Comparison of ENCODE assay signal across 10 mouse cellular contexts in genomic region chrX:35879703-35880102, GRCm38 (mm10). TPM values are rescaled to one million over a fixed set of nuclear protein-coding genes. Genes with fewer than 3 reads are reported as not detected.
A peak's percentile ranks its signal among the peaks of the same experiment; 100 is the strongest.
DNase-seq lines count a peak whose midpoint lies in the region; ATAC-seq and TF ChIP-seq lines count a peak whose summit lies in the region.
"Had no signal": no experiment of that assay in that cellular context is flagged by ENCODE, and none has a peak within 500 bp of the region (broad histone marks: within the 10 kb centered on the region; RNA-seq: fewer than 3 reads in every experiment).

No protein-coding gene starts in this region.

- no peak overlapping the region for H3K4me3 ChIP-seq in left cerebral cortex, adult 2 months
- H3K4me3 ChIP-seq in C2C12 (ENCODE audit: insufficient read depth, poor library complexity, severe bottlenecking) = no peak overlapping the region
- H3K4me3 ChIP-seq: midbrain, embryonic 12.5 days had no signal

- H3ac ChIP-seq in C2C12 (ENCODE audit: control insufficient read depth, insufficient read length, low read depth) = no peak overlapping the region

- intact Hi-C loops in left cerebral cortex, adult 2 months (cut with DNase I) = loop anchor here (2.0 kb wide), 1 partner anchor 117 kb away; no protein-coding TSS in a partner anchor
- intact Hi-C loops in left cerebral cortex, postnatal 25 days (cut with DNase I) = no loop called here

- H3K79me2 ChIP-seq in C2C12 (ENCODE audit: control insufficient read depth, insufficient read depth) = no peaks in the 10 kb centered on the region

- ATAC-seq in erythroblast, adult 5-6 weeks (replicated peaks; ENCODE audit: low FRiP score, poor library complexity, severe bottlenecking) = no peak
- ATAC-seq: hindbrain, embryonic 16.5 days had no signal

- no peaks in the 10 kb centered on the region for H3K36me3 ChIP-seq in C2C12 (ENCODE audit: control insufficient read depth, insufficient read depth)
- H3K36me3 ChIP-seq: midbrain, embryonic 12.5 days had no signal

- H3K27ac ChIP-seq in left cerebral cortex, adult 2 months = no peak overlapping the region
- H3K27ac ChIP-seq: midbrain, embryonic 12.5 days had no signal

- peak; percentile 24 for TF ChIP-seq CTCF in left cerebral cortex, adult 2 months (IDR thresholded peaks at IDR 0.05)
- TF ChIP-seq CTCF in C2C12 (IDR thresholded peaks at IDR 0.05; ENCODE audit: control insufficient read depth, insufficient read depth, insufficient read length) = peak; percentile 18

- DNase-seq in embryo, embryonic 10 days (ENCODE audit: low spot score) = peak; percentile 32
- no peak for DNase-seq in embryo, embryonic 9.5 days (ENCODE audit: extremely low spot score)
- DNase-seq in left cerebral cortex, adult 2 months (ENCODE audit: extremely low spot score in 1 of 2, low spot score in 2 of 2) = no peak
- DNase-seq in left cerebral cortex, postnatal 25 days (ENCODE audit: low spot score in 2 of 2) = no peak
- DNase-seq in induced T-regulatory cell, adult 2 months (ENCODE audit: low read depth) = peak; percentile 48
- no peak for DNase-seq in gastrocnemius, postnatal 4 days (ENCODE audit: low spot score in 2 of 2)

- H3K27me3 ChIP-seq in C2C12 (ENCODE audit: control insufficient read depth, insufficient read depth, insufficient read length) = no peaks in the 10 kb centered on the region
- H3K27me3 ChIP-seq: midbrain, embryonic 12.5 days had no signal

- no peaks in the 10 kb centered on the region for H3K79me3 ChIP-seq in C2C12 (ENCODE audit: low read depth)

TF ChIP-seq in C2C12, 6 proteins besides CTCF, POLR2A, EP300 and RAD21:
- TF ChIP-seq FOSL1 (IDR thresholded peaks at IDR 0.05; ENCODE audit: insufficient read depth, low read length, poor library complexity, severe bottlenecking) (no peak), USF1 (IDR thresholded peaks at IDR 0.05; ENCODE audit: low read depth) (no peak), CEBPB (IDR thresholded peaks at IDR 0.05; ENCODE audit: low read depth) (no peak), MAX (IDR thresholded peaks at IDR 0.05) (no peak), MYOG (IDR thresholded peaks at IDR 0.05; ENCODE audit: control insufficient read depth, extremely low read depth, insufficient read length) (no peak), MYOD1 (IDR thresholded peaks at IDR 0.05; ENCODE audit: control insufficient read depth, insufficient read length, low read depth) (no peak)

RNA-seq across cellular contexts. Expression of gene Dock11, which starts 8.9 kb away (rescaled TPM):
- total RNA-seq in left cerebral cortex, adult 2 months (2021) = 1 to 10 TPM; 5.7 to 6.7 TPM
- 1 to 10 TPM; 6.0 to 8.2 TPM for total RNA-seq in left cerebral cortex, postnatal 25 days (2021)
- 2.2 TPM for polyA plus RNA-seq in C2C12 (2012; fragmentation: generic; extraction: Trizol)
- 38.0 and 41.0 TPM in 2 replicates for total RNA-seq in erythroblast, adult 5-6 weeks (2015; ENCODE audit: low replicate concordance)
- total RNA-seq in erythroblast, adult 5-6 weeks (2017; ENCODE audit: low replicate concordance) = 24.5 and 28.1 TPM in 2 replicates
- total RNA-seq in gastrocnemius, postnatal 4 days (2021) = 10 to 100 TPM; 25.1 to 27.9 TPM

Comparison
In these comparisons a context has a peak if more than half of its experiments do, and no peak if none do; other contexts are left out.
1. DNase-seq: peak in embryo, embryonic 10 days (single experiment) and induced T-regulatory cell, adult 2 months (single experiment); none in embryo, embryonic 9.5 days (single experiment), left cerebral cortex, adult 2 months (0 of 2), left cerebral cortex, postnatal 25 days (0 of 2) and gastrocnemius, postnatal 4 days (0 of 2).